Mouse (Mus musculus) hindbrain, embryonic 16.5 days (tissue): ENCODE measurements around the gene Rbpj. TPM values are rescaled to one million over a fixed set of nuclear protein-coding genes. Genes with fewer than 3 reads are reported as not detected.

Experiments
- ATAC-seq: fragments of 200-750 bp; cut with Nextera tagmentation; 2 replicates; pipeline ENCODE4 v1.8.0; 2017; ENCODE audit warnings: moderate TSS enrichment, moderate library complexity
- H3K27ac ChIP-seq: fragments of 300-500 bp; sonication (generic); 2 replicates; pipeline ENCODE4 v1.5.1; 2014; ENCODE audit warnings: low read depth, mild to moderate bottlenecking, control low read depth, low read length, moderate library complexity
- H3K27me3 ChIP-seq: fragments of 300-500 bp; sonication (generic); replicated peaks from 2 replicates; pipeline ENCODE4 v1.6.1; 2014; ENCODE audit warnings: low read length; ENCODE audit not compliant: control insufficient read depth, insufficient read depth
- H3K36me3 ChIP-seq: fragments of 300-500 bp; sonication (generic); 2 replicates; pipeline ENCODE4 v1.6.1; 2014; ENCODE audit warnings: mild to moderate bottlenecking, low read length, moderate library complexity, mixed read lengths; ENCODE audit not compliant: control insufficient read depth, insufficient read depth
- H3K4me1 ChIP-seq: fragments of 300-500 bp; sonication (generic); 2 replicates; pipeline ENCODE4 v1.6.1; 2014; ENCODE audit warnings: low read depth, low read length; ENCODE audit not compliant: control insufficient read depth, insufficient read depth
- H3K4me2 ChIP-seq: fragments of 300-500 bp; sonication (generic); 2 replicates; pipeline ENCODE4 v1.6.1; 2014; ENCODE audit warnings: mild to moderate bottlenecking, low read length, control low read depth, moderate library complexity
- H3K4me3 ChIP-seq: fragments of 300-500 bp; sonication (generic); 2 replicates; pipeline ENCODE4 v1.5.1; 2014; ENCODE audit warnings: mild to moderate bottlenecking, low read length, control low read depth, moderate library complexity
- H3K9ac ChIP-seq: fragments of 300-500 bp; sonication (generic); 2 replicates; pipeline ENCODE4 v1.6.1; 2014; ENCODE audit warnings: low read depth, mild to moderate bottlenecking, control low read depth, low read length, moderate library complexity
- H3K9me3 ChIP-seq: fragments of 300-500 bp; sonication (generic); 2 replicates; pipeline ENCODE4 v1.6.1; 2014; ENCODE audit warnings: mild to moderate bottlenecking, low read length, moderate library complexity; ENCODE audit not compliant: control insufficient read depth
- WGBS: fragments of 180-500 bp; shearing (Covaris S2); extraction: QIAGEN DNeasy Blood & Tissue Kit; methylation state at CpG from one replicate; pipeline ENCODE4 v1.1.7; 2014; 5-methylcytosine and 5-hydroxymethylcytosine counted together
- polyA plus RNA-seq: library from polyadenylated mRNA; unstranded; fragments of >200 nt; fragmentation: Nextera tagmentation; extraction: Ambion mirVana; gene quantifications from 2 replicates; pipeline ENCODE4 v1.2.1, GENCODE M21; 2015

Gene Rbpj
- polyA plus RNA-seq, 1 experiment from 2014 or later, result 19.8 TPM

GRCm38 (mm10) chr5:53499571-53499970, 33.6 kb downstream of the Rbpj start:
- H3K36me3 ChIP-seq, result no peaks in the 10 kb centered on the region
- H3K9ac ChIP-seq, result no peak overlapping the region
- no peak for ATAC-seq
- no peak overlapping the region for H3K27ac ChIP-seq
- H3K4me1 ChIP-seq, result no peaks in the 10 kb centered on the region
- H3K4me2 ChIP-seq, result no peak overlapping the region
- no peaks in the 10 kb centered on the region for H3K27me3 ChIP-seq
- H3K9me3 ChIP-seq, result no peaks in the 10 kb centered on the region
- 95% methylated on average over 3 of the region's 3 CpGs for WGBS
- H3K4me3 ChIP-seq, result no peak overlapping the region

- Histone ChIP-seq H3K4me1 (no peaks in the 10 kb centered on the region), H3K27ac (no peak overlapping the region), H3K9me3 (no peaks in the 10 kb centered on the region), H3K4me3 (no peak overlapping the region), H3K36me3 (no peaks in the 10 kb centered on the region), H3K9ac (no peak overlapping the region), H3K4me2 (no peak overlapping the region), H3K27me3 (no peaks in the 10 kb centered on the region)
- WGBS, result 48% methylated on average over 10 of the region's 10 CpGs
- no peak for ATAC-seq
Measured at GRCm38 (mm10) chr5:53500509-53501145, 34.7 kb downstream of the Rbpj start.

GRCm38 (mm10) chr5:53503261-53503660, 37.3 kb downstream of the Rbpj start:
- H3K4me2 ChIP-seq, result no peak overlapping the region
- WGBS, result 78% methylated on average over 2 of the region's 3 CpGs
- H3K4me3 ChIP-seq, result no peak overlapping the region
- ATAC-seq, result no peak
- no peak overlapping the region for H3K9ac ChIP-seq
- no peaks in the 10 kb centered on the region for H3K36me3 ChIP-seq
- H3K9me3 ChIP-seq, result no peaks in the 10 kb centered on the region
- H3K27ac ChIP-seq, result no peak overlapping the region
- H3K27me3 ChIP-seq, result no peaks in the 10 kb centered on the region
- H3K4me1 ChIP-seq, result no peaks in the 10 kb centered on the region

- Histone ChIP-seq H3K9me3 (no peaks in the 10 kb centered on the region), H3K36me3 (no peaks in the 10 kb centered on the region), H3K9ac (no peak overlapping the region), H3K4me1 (no peaks in the 10 kb centered on the region), H3K27ac (no peak overlapping the region), H3K27me3 (no peaks in the 10 kb centered on the region), H3K4me3 (no peak overlapping the region), H3K4me2 (no peak overlapping the region)
- no peak for ATAC-seq
- 89% methylated on average over 6 of the region's 6 CpGs for WGBS
Measured at GRCm38 (mm10) chr5:53505751-53506150, 39.8 kb downstream of the Rbpj start.

- WGBS, result 86% methylated on average over 5 of the region's 5 CpGs
- Histone ChIP-seq H3K36me3 (no peaks in the 10 kb centered on the region), H3K9me3 (no peaks in the 10 kb centered on the region), H3K4me3 (no peak overlapping the region), H3K4me1 (no peaks in the 10 kb centered on the region), H3K4me2 (no peak overlapping the region), H3K27ac (no peak overlapping the region), H3K27me3 (no peaks in the 10 kb centered on the region), H3K9ac (no peak overlapping the region)
- no peak for ATAC-seq
Measured at GRCm38 (mm10) chr5:53507371-53507770, 41.4 kb downstream of the Rbpj start.

- Histone ChIP-seq H3K4me3 (no peak overlapping the region), H3K4me2 (no peak overlapping the region), H3K9me3 (no peaks in the 10 kb centered on the region), H3K36me3 (no peaks in the 10 kb centered on the region), H3K9ac (no peak overlapping the region), H3K4me1 (no peaks in the 10 kb centered on the region), H3K27me3 (no peaks in the 10 kb centered on the region), H3K27ac (no peak overlapping the region)
- WGBS, result 82% methylated on average over 10 of the region's 10 CpGs
- ATAC-seq, result no peak
Measured at GRCm38 (mm10) chr5:53509465-53509864, 43.5 kb downstream of the Rbpj start.

- no peak for ATAC-seq
Measured at GRCm38 (mm10) chr5:53509927-53510326, 44.0 kb downstream of the Rbpj start.

GRCm38 (mm10) chr5:53511426-53511825, 45.5 kb downstream of the Rbpj start:
- 92% methylated on average over 4 of the region's 4 CpGs for WGBS

More at GRCm38 (mm10) chr5:53509927-53510326, 44.0 kb downstream of the Rbpj start:
- Histone ChIP-seq H3K36me3 (no peaks in the 10 kb centered on the region), H3K27ac (no peak overlapping the region), H3K4me1 (no peaks in the 10 kb centered on the region), H3K9me3 (no peaks in the 10 kb centered on the region), H3K27me3 (no peaks in the 10 kb centered on the region), H3K4me3 (no peak overlapping the region), H3K4me2 (no peak overlapping the region), H3K9ac (no peak overlapping the region)
- 92% methylated on average over 2 of the region's 2 CpGs for WGBS

GRCm38 (mm10) chr5:53514959-53515612, 49.1 kb downstream of the Rbpj start:
- Histone ChIP-seq H3K9me3 (no peaks in the 10 kb centered on the region), H3K4me3 (no peak overlapping the region), H3K27ac (no peak overlapping the region), H3K27me3 (no peaks in the 10 kb centered on the region), H3K36me3 (no peaks in the 10 kb centered on the region), H3K9ac (no peak overlapping the region), H3K4me1 (no peaks in the 10 kb centered on the region), H3K4me2 (no peak overlapping the region)
- 68% methylated on average over 4 of the region's 4 CpGs for WGBS
- ATAC-seq, result no peak

More at GRCm38 (mm10) chr5:53511426-53511825, 45.5 kb downstream of the Rbpj start:
- no peak for ATAC-seq
- no peaks in the 10 kb centered on the region for H3K9me3 ChIP-seq
- no peaks in the 10 kb centered on the region for H3K36me3 ChIP-seq
- no peak overlapping the region for H3K4me3 ChIP-seq
- no peaks in the 10 kb centered on the region for H3K27me3 ChIP-seq
- H3K4me1 ChIP-seq, result no peaks in the 10 kb centered on the region
- no peak overlapping the region for H3K9ac ChIP-seq
- H3K27ac ChIP-seq, result no peak overlapping the region
- no peak overlapping the region for H3K4me2 ChIP-seq
